Mouse (Mus musculus) C2C12 (cell line): Measurements from ENCODE around the gene Satb2. TPM values are rescaled to one million over a fixed set of nuclear protein-coding genes. Genes with fewer than 3 reads are reported as not detected.

Source experiments
- H3K27me3 ChIP-seq: one replicate; pipeline ENCODE4 v1.6.1; 2011; ENCODE audit not compliant: control insufficient read depth, insufficient read depth, insufficient read length
- H3K36me3 ChIP-seq: one replicate; pipeline ENCODE4 v1.6.1; 2011; ENCODE audit not compliant: control insufficient read depth, insufficient read depth
- H3K4me3 ChIP-seq: one replicate; pipeline ENCODE4 v1.5.1; 2011; ENCODE audit warnings: mild to moderate bottlenecking, control low read depth; ENCODE audit not compliant: poor library complexity, insufficient read depth, severe bottlenecking
- H3K79me2 ChIP-seq: one replicate; pipeline ENCODE4 v1.6.1; 2011; ENCODE audit not compliant: control insufficient read depth, insufficient read depth
- H3K79me3 ChIP-seq: one replicate; pipeline ENCODE4 v1.6.1; 2011; ENCODE audit warnings: low read depth, control low read depth
- H3ac ChIP-seq: one replicate; pipeline ENCODE3; 2011; ENCODE audit warnings: low read depth; ENCODE audit not compliant: control insufficient read depth, insufficient read length
- CEBPB ChIP-seq: IDR thresholded peaks from one replicate; pipeline ENCODE4 v1.6.1; 2011; ENCODE audit warnings: low read depth, mild to moderate bottlenecking, control low read depth, moderate library complexity
- CTCF ChIP-seq: IDR thresholded peaks from one replicate; pipeline ENCODE4 v1.5.1; 2011; ENCODE audit not compliant: control insufficient read depth, insufficient read depth, insufficient read length
- FOSL1 ChIP-seq: IDR thresholded peaks from one replicate; pipeline ENCODE4 v1.8.0; 2011; ENCODE audit warnings: mild to moderate bottlenecking, low read length; ENCODE audit not compliant: poor library complexity, insufficient read depth, severe bottlenecking
- MAX ChIP-seq: IDR thresholded peaks from one replicate; pipeline ENCODE4 v1.6.1; 2011; ENCODE audit warnings: mild to moderate bottlenecking, control low read depth
- MYOD1 ChIP-seq: IDR thresholded peaks from one replicate; pipeline ENCODE4 v1.6.1; 2011; ENCODE audit warnings: low read depth; ENCODE audit not compliant: control insufficient read depth, insufficient read length
- MYOG ChIP-seq: IDR thresholded peaks from one replicate; pipeline ENCODE4 v1.6.1; 2011; ENCODE audit not compliant: control insufficient read depth, insufficient read length; ENCODE audit errors: extremely low read depth
- USF1 ChIP-seq: IDR thresholded peaks from one replicate; pipeline ENCODE4 v1.6.1; 2011; ENCODE audit warnings: low read depth, mild to moderate bottlenecking, control low read depth, moderate library complexity
- polyA plus RNA-seq: library from polyadenylated mRNA; unstranded; fragments of >200 nt; fragmentation: generic; extraction: Trizol; gene quantifications from one replicate; pipeline ENCODE4 v1.2.1, GENCODE M21; 2012; ENCODE audit warnings: missing spikeins

The Satb2 gene
- polyA plus RNA-seq, 1 experiment = 2.7 TPM

GRCm38 (mm10) chr1:56938432-56938831, 40.0 kb downstream of the Satb2 start:
- Histone ChIP-seq H3K79me2 (no peaks in the 10 kb centered on the region), H3K79me3 (peaks cover 3% of the 10 kb centered on the region), H3K36me3 (peaks cover 9% of the 10 kb centered on the region), H3K27me3 (no peaks in the 10 kb centered on the region), H3K4me3 (no peak overlapping the region), H3ac (no peak overlapping the region)
- no peak for TF ChIP-seq FOSL1
- TF ChIP-seq CEBPB = no peak
- no peak for TF ChIP-seq USF1
- no peak for TF ChIP-seq MAX
- TF ChIP-seq MYOG = no peak
- TF ChIP-seq MYOD1 = no peak
- TF ChIP-seq CTCF = no peak

DNA sequence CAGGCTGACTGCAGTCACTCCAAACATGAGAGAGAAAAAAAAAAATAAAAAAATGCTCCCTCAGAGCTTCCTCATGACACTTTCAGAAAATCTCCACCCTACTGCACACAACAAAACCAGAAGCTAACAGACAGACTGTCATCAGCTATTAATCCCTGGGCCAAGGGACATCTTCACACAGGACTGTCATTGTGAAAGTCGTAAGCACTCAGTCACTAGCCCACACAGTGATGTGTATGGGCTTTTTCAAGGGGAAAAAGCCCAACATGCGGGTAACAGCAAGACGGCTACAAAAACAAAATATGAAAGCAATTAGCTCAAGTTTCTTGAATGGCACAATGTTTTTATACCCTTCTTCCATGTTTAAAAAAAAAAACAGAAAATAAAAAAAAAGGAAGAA, 41.9 kb downstream of the Satb2 start:
- TF ChIP-seq MAX (no peak), USF1 (no peak), CTCF (no peak), FOSL1 (no peak), MYOD1 (no peak), MYOG (no peak), CEBPB (no peak)

DNA sequence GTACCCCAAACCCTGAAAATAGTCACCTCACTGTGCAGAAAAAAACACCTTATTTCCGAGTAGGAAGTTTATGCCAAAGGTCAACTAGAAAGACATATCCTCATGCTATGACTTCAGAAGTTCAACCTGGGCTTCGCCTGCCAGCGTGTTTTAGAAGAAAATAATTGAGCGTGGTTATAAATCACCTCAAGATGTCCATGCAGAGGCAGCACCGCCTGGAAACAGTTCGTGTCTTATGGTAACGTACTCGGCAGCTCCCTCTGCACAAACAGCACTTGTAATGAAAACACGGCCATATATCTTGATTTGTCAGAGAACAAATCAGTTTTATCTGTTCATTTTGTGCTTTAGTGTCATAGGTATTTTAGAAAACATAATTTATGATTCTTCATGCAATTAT, 44.6 kb downstream of the Satb2 start:
- H3ac ChIP-seq = no peak overlapping the region
- TF ChIP-seq USF1 = no peak
- TF ChIP-seq MYOD1 = no peak
- TF ChIP-seq MAX = no peak
- TF ChIP-seq FOSL1 = no peak
- TF ChIP-seq CEBPB = no peak
- no peak for TF ChIP-seq CTCF
- peaks cover 8% of the 10 kb centered on the region for H3K79me2 ChIP-seq
- no peaks in the 10 kb centered on the region for H3K27me3 ChIP-seq
- peaks cover 3% of the 10 kb centered on the region for H3K79me3 ChIP-seq
- peaks cover 8% of the 10 kb centered on the region for H3K36me3 ChIP-seq
- H3K4me3 ChIP-seq = no peak overlapping the region

More for the DNA sequence above, 41.9 kb downstream of the Satb2 start:
- Histone ChIP-seq H3K4me3 (no peak overlapping the region), H3K36me3 (peaks cover 8% of the 10 kb centered on the region), H3K79me3 (peaks cover 4% of the 10 kb centered on the region), H3K79me2 (peaks cover 8% of the 10 kb centered on the region), H3ac (no peak overlapping the region), H3K27me3 (no peaks in the 10 kb centered on the region)

- TF ChIP-seq FOSL1 = no peak
- no peak for TF ChIP-seq CTCF
- no peak for TF ChIP-seq MAX
- no peak for TF ChIP-seq USF1
- TF ChIP-seq MYOG = no peak
- TF ChIP-seq MYOD1 = no peak
- TF ChIP-seq CEBPB = no peak
- Histone ChIP-seq H3K4me3 (no peak overlapping the region), H3K79me2 (peaks cover 8% of the 10 kb centered on the region), H3K36me3 (peaks cover 12% of the 10 kb centered on the region), H3K27me3 (no peaks in the 10 kb centered on the region), H3K79me3 (peaks cover 3% of the 10 kb centered on the region), H3ac (no peak overlapping the region)
Observed at GRCm38 (mm10) chr1:56930096-56930495, 48.4 kb downstream of the Satb2 start.

DNA sequence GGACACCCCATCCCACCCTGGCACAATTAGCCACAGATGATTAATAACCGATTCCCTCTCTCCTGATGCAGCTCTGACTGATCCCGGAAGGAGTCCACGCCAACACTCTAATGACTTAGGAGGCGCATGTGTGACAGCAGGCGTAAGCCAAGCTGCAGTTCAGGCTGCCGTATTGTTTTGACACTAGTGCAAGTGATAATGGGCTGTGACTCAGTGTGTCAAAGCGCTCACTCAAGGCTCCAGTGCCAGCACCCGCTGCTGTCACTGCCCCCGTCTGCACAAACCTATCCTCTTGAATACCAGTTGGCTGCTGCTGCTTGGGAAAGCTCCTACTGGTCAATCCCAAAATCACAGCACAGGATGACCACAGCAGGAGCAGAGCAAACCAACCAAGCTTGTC, 49.7 kb downstream of the Satb2 start:
- peaks cover 8% of the 10 kb centered on the region for H3K79me2 ChIP-seq
- TF ChIP-seq CEBPB (no peak), MYOD1 (no peak), USF1 (no peak), MAX (no peak), CTCF (no peak), MYOG (no peak), FOSL1 (no peak)
- peaks cover 6% of the 10 kb centered on the region for H3K36me3 ChIP-seq
- H3K79me3 ChIP-seq = peaks cover 3% of the 10 kb centered on the region
- H3K4me3 ChIP-seq = no peak overlapping the region
- H3K27me3 ChIP-seq = no peaks in the 10 kb centered on the region
- H3ac ChIP-seq = no peak overlapping the region

DNA sequence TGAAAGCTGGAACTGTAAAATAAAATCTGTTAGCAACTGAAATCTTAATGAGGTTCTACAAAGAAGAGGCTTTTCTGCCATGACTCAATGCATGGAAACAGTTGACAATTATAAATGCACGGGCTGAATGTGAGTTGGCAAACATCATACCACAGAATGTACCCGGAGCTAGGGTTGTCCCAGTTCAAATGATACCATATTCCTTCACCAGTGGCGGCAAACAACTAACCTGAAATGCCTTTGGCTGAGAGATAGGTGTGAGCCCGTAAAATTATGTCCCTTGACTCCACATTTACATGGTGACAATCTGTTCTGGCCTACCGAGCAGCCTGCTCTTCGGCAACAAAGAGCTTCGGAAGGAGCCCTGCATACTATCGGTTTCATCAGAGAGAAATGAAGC, 58.0 kb downstream of the Satb2 start:
- no peaks in the 10 kb centered on the region for H3K27me3 ChIP-seq
- peaks cover 7% of the 10 kb centered on the region for H3K36me3 ChIP-seq
- H3K79me3 ChIP-seq = peaks cover 2% of the 10 kb centered on the region
- TF ChIP-seq MAX (no peak), CEBPB (no peak), FOSL1 (no peak), USF1 (no peak), MYOG (no peak), MYOD1 (no peak), CTCF (no peak)
- H3K79me2 ChIP-seq = peaks cover 39% of the 10 kb centered on the region
- no peak overlapping the region for H3ac ChIP-seq
- no peak overlapping the region for H3K4me3 ChIP-seq
